16 mouse cellular contexts compared by ENCODE assay signal in the genomic region with DNA sequence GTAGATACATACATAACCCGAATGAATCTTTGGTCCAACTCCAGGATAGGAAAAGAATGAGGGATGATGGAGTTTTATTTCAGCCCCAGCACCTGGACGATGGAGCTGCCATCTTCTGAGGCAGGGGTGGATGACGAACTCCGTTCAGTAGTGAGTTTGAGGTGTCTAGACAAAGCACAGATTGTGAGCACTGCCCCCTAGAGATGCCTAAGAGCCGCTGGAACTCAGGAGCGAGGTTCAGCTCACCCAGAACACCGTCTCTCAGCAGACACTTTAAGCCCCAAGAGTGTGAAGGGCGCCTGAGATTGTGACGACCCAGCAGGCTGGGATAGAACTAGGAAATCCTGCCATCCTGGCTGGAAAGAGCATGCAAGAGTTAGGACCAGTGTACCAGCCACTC. TPM values are rescaled to one million over a fixed set of nuclear protein-coding genes. Genes with fewer than 3 reads are reported as not detected.
DNase-seq lines count a peak whose midpoint lies in the region; ATAC-seq and TF ChIP-seq lines count a peak whose summit lies in the region.
"Had no signal": no experiment of that assay in that cellular context is flagged by ENCODE, and none has a peak within 500 bp of the region (broad histone marks: within the 10 kb centered on the region; RNA-seq: fewer than 3 reads in every experiment).

No protein-coding gene starts in this region.

- H3K27ac ChIP-seq in heart, embryonic 13.5 days (replicated peaks) = no peak overlapping the region
- no peak overlapping the region for H3K27ac ChIP-seq in liver, postnatal 0 days (ENCODE audit: low read depth)
- H3K27ac ChIP-seq in liver, embryonic 12.5 days = no peak overlapping the region
- H3K27ac ChIP-seq: embryonic facial prominence, embryonic 12.5 days; limb, embryonic 13.5 days; neural tube, embryonic 12.5 days had no signal

- peak; percentile 19; the same call in 1 of the 2 replicates for TF ChIP-seq CTCF in liver, postnatal 0 days (IDR thresholded peaks at IDR 0.05; ENCODE audit: low read depth)

- no peak for TF ChIP-seq EP300 in liver, postnatal 0 days (IDR thresholded peaks at IDR 0.05; ENCODE audit: low read depth)

- peaks cover 34% of the 10 kb centered on the region for H3K36me3 ChIP-seq in heart, embryonic 13.5 days
- peaks cover 10% of the 10 kb centered on the region; the same call in 1 of the 2 replicates for H3K36me3 ChIP-seq in liver, postnatal 0 days (replicated peaks; ENCODE audit: insufficient read depth, low read length)
- H3K36me3 ChIP-seq in liver, embryonic 12.5 days = peaks cover 12% of the 10 kb centered on the region

- DNase-seq in CD4-positive, CD25-positive, alpha-beta regulatory T cell, adult 2 months (ENCODE audit: low read depth, low spot score) = peak; percentile 42
- no peak for DNase-seq in heart, adult 11 months
- DNase-seq in liver, postnatal 0 days = no peak
- peak; percentile 69 for DNase-seq in brain, adult 2 months (ENCODE audit: low read depth, low spot score)
- no peak for DNase-seq in frontal cortex, postnatal 25 days (ENCODE audit: low spot score in 2 of 2)
- DNase-seq: heart, postnatal 36 days; right cerebral cortex, adult 18-20 months had no signal

- no peak for ATAC-seq in CD4-positive, CD25-positive, alpha-beta regulatory T cell, adult 4 months
- no peak for ATAC-seq in heart, embryonic 13.5 days (ENCODE audit: extremely low read depth, insufficient number of reproducible peaks, low FRiP score, low TSS enrichment)
- no peak for ATAC-seq in liver, postnatal 0 days
- no peak for ATAC-seq in liver, embryonic 12.5 days

- H3K4me1 ChIP-seq in heart, embryonic 13.5 days = peaks cover 36% of the 10 kb centered on the region
- peaks cover 23% of the 10 kb centered on the region for H3K4me1 ChIP-seq in liver, postnatal 0 days (ENCODE audit: insufficient read depth)
- H3K4me1 ChIP-seq in liver, embryonic 12.5 days = peaks cover 36% of the 10 kb centered on the region

- H3K4me3 ChIP-seq in heart, embryonic 13.5 days = no peak overlapping the region
- no peak overlapping the region for H3K4me3 ChIP-seq in liver, postnatal 0 days (ENCODE audit: low read depth, low read length)
- H3K4me3 ChIP-seq in liver, embryonic 12.5 days = no peak overlapping the region
- H3K4me3 ChIP-seq: embryonic facial prominence, embryonic 12.5 days; limb, embryonic 13.5 days; neural tube, embryonic 12.5 days had no signal

- no peaks in the 10 kb centered on the region for H3K9me3 ChIP-seq in heart, embryonic 13.5 days
- no peaks in the 10 kb centered on the region for H3K9me3 ChIP-seq in liver, postnatal 0 days (ENCODE audit: low read length)
- H3K9me3 ChIP-seq in liver, embryonic 12.5 days (replicated peaks) = no peaks in the 10 kb centered on the region
- H3K9me3 ChIP-seq: embryonic facial prominence, embryonic 12.5 days; limb, embryonic 13.5 days; neural tube, embryonic 12.5 days had no signal

- WGBS in heart, embryonic 13.5 days = 40% methylated on average over 9 of the region's 9 CpGs
- WGBS in liver, postnatal 0 days (ENCODE audit: insufficient replicate concordance) = 57% methylated on average over 9 of the region's 9 CpGs
- WGBS in liver, embryonic 12.5 days (ENCODE audit: insufficient replicate concordance) = 61% methylated on average over 9 of the region's 9 CpGs

- H3K27me3 ChIP-seq in heart, embryonic 13.5 days (replicated peaks) = peaks cover 4% of the 10 kb centered on the region
- no peaks in the 10 kb centered on the region for H3K27me3 ChIP-seq in liver, postnatal 0 days (ENCODE audit: insufficient read depth, low read length)
- peaks cover 7% of the 10 kb centered on the region for H3K27me3 ChIP-seq in liver, embryonic 12.5 days (replicated peaks)
- H3K27me3 ChIP-seq: limb, embryonic 13.5 days; neural tube, embryonic 12.5 days had no signal

- H3K4me2 ChIP-seq in heart, embryonic 13.5 days = no peak overlapping the region
- no peak overlapping the region for H3K4me2 ChIP-seq in liver, postnatal 0 days (ENCODE audit: low read depth, low read length)
- no peak overlapping the region for H3K4me2 ChIP-seq in liver, embryonic 12.5 days
- H3K4me2 ChIP-seq: embryonic facial prominence, embryonic 12.5 days; limb, embryonic 13.5 days; neural tube, embryonic 12.5 days had no signal

- H3K9ac ChIP-seq in heart, embryonic 13.5 days = 0 out of 2 replicates have a peak overlapping the region, but pooled peaks have one; percentile 8
- H3K9ac ChIP-seq in liver, postnatal 0 days (replicated peaks) = no peak overlapping the region
- H3K9ac ChIP-seq in liver, embryonic 12.5 days = no peak overlapping the region
- H3K9ac ChIP-seq: embryonic facial prominence, embryonic 12.5 days; limb, embryonic 13.5 days; neural tube, embryonic 12.5 days had no signal

RNA-seq across cellular contexts. Expression of gene Irf2bp1, which starts 5.0 kb away (rescaled TPM):
- 1 to 10 TPM; 2.0 to 2.4 TPM for polyA plus RNA-seq in CD4-positive, CD25-positive, alpha-beta regulatory T cell, adult 4 months (2017; shearing (Covaris generic))
- polyA plus RNA-seq in heart, embryonic 13.5 days (2015; fragmentation: Nextera tagmentation; extraction: Ambion mirVana) = 12.4 and 12.7 TPM in 2 replicates
- polyA plus RNA-seq in liver, postnatal 0 days (2015; fragmentation: Nextera tagmentation; extraction: Ambion mirVana) = 6.3 and 8.8 TPM in 2 replicates
- polyA plus RNA-seq in liver, embryonic 12.5 days (2016; fragmentation: Nextera tagmentation; extraction: Ambion mirVana) = 20.1 and 22.3 TPM in 2 replicates

RNA-seq across cellular contexts. Expression of gene Mypop, which starts 7.8 kb away (rescaled TPM):
- 1 to 10 TPM; 1.7 to 3.0 TPM for polyA plus RNA-seq in CD4-positive, CD25-positive, alpha-beta regulatory T cell, adult 4 months (2017; shearing (Covaris generic))
- polyA plus RNA-seq in heart, embryonic 13.5 days (2015; fragmentation: Nextera tagmentation; extraction: Ambion mirVana) = 1.8 and 1.9 TPM in 2 replicates
- 0.39 and 0.55 TPM in 2 replicates for polyA plus RNA-seq in liver, postnatal 0 days (2015; fragmentation: Nextera tagmentation; extraction: Ambion mirVana)
- polyA plus RNA-seq in liver, embryonic 12.5 days (2016; fragmentation: Nextera tagmentation; extraction: Ambion mirVana) = 1.3 and 1.7 TPM in 2 replicates

RNA-seq across cellular contexts. Expression of gene Nanos2, which starts 11.6 kb away (rescaled TPM):
- not detected for polyA plus RNA-seq in CD4-positive, CD25-positive, alpha-beta regulatory T cell, adult 4 months (2017; shearing (Covaris generic))
- not detected in 2 replicates for polyA plus RNA-seq in heart, embryonic 13.5 days (2015; fragmentation: Nextera tagmentation; extraction: Ambion mirVana)
- not detected in 2 replicates for polyA plus RNA-seq in liver, postnatal 0 days (2015; fragmentation: Nextera tagmentation; extraction: Ambion mirVana)
- polyA plus RNA-seq in liver, embryonic 12.5 days (2016; fragmentation: Nextera tagmentation; extraction: Ambion mirVana) = not detected in 2 replicates
- polyA plus RNA-seq: embryonic facial prominence, embryonic 12.5 days; gonadal fat pad, adult 2 months; kidney, embryonic 14.5 days; limb, embryonic 13.5 days; thymus, postnatal 0 days had no signal

RNA-seq across cellular contexts. Expression of gene Foxa3, which starts 24.5 kb away (rescaled TPM):
- polyA plus RNA-seq in CD4-positive, CD25-positive, alpha-beta regulatory T cell, adult 4 months (2017; shearing (Covaris generic)) = not detected
- polyA plus RNA-seq in heart, embryonic 13.5 days (2015; fragmentation: Nextera tagmentation; extraction: Ambion mirVana) = 0.25 and 1.2 TPM in 2 replicates
- polyA plus RNA-seq in liver, postnatal 0 days (2015; fragmentation: Nextera tagmentation; extraction: Ambion mirVana) = 61.0 and 84.0 TPM in 2 replicates
- polyA plus RNA-seq in liver, embryonic 12.5 days (2016; fragmentation: Nextera tagmentation; extraction: Ambion mirVana) = 25.3 and 26.6 TPM in 2 replicates
- polyA plus RNA-seq: kidney, embryonic 14.5 days had no signal

RNA-seq across cellular contexts. Expression of gene Sympk, which starts 25.3 kb away (rescaled TPM):
- polyA plus RNA-seq in CD4-positive, CD25-positive, alpha-beta regulatory T cell, adult 4 months (2017; shearing (Covaris generic)) = 1 to 10 TPM; 5.0 to 6.4 TPM
- polyA plus RNA-seq in heart, embryonic 13.5 days (2015; fragmentation: Nextera tagmentation; extraction: Ambion mirVana) = 24.8 TPM in 2 replicates
- 6.9 and 7.1 TPM in 2 replicates for polyA plus RNA-seq in liver, postnatal 0 days (2015; fragmentation: Nextera tagmentation; extraction: Ambion mirVana)
- polyA plus RNA-seq in liver, embryonic 12.5 days (2016; fragmentation: Nextera tagmentation; extraction: Ambion mirVana) = 30.3 and 33.3 TPM in 2 replicates

Comparison
In these comparisons a context has a peak if more than half of its experiments do, and no peak if none do; other contexts are left out.
1. DNase-seq: peak in CD4-positive, CD25-positive, alpha-beta regulatory T cell, adult 2 months (single experiment) and brain, adult 2 months (single experiment); none in heart, adult 11 months (single experiment), liver, postnatal 0 days (single experiment) and frontal cortex, postnatal 25 days (0 of 2).